Mouse (Mus musculus): ENCODE measurements around the gene Bace1. TPM values are rescaled to one million over a fixed set of nuclear protein-coding genes. Genes with fewer than 3 reads are reported as not detected.

Gene Bace1
- polyA plus RNA-seq, 1 experiment from 2014 or later = 22.9 TPM

Other genes starting within 250 kb of the Bace1 start
- 12.7 and 14.3 TPM in 2 replicates for gene Cep164, start 9.9 kb upstream of the Bace1 start, polyA plus RNA-seq (2014; fragmentation: Nextera tagmentation; extraction: Ambion mirVana)
- 12.1 and 13.5 TPM in 2 replicates for gene Pcsk7, start 67.9 kb downstream of the Bace1 start, polyA plus RNA-seq (2014; fragmentation: Nextera tagmentation; extraction: Ambion mirVana)
- 42.9 and 45.5 TPM in 2 replicates for gene Rnf214, start 68.3 kb downstream of the Bace1 start, polyA plus RNA-seq (2014; fragmentation: Nextera tagmentation; extraction: Ambion mirVana)
- gene Tagln, start 97.5 kb downstream of the Bace1 start, polyA plus RNA-seq (2014; fragmentation: Nextera tagmentation; extraction: Ambion mirVana) = 122 and 143 TPM in 2 replicates
- gene Sidt2, start 116.7 kb downstream of the Bace1 start, polyA plus RNA-seq (2014; fragmentation: Nextera tagmentation; extraction: Ambion mirVana) = 36.5 and 43.9 TPM in 2 replicates
- gene Pafah1b2, start 174.1 kb downstream of the Bace1 start, polyA plus RNA-seq (2014; fragmentation: Nextera tagmentation; extraction: Ambion mirVana) = 141 and 148 TPM in 2 replicates
- gene Sik3, start 174.2 kb downstream of the Bace1 start, polyA plus RNA-seq (2014; fragmentation: Nextera tagmentation; extraction: Ambion mirVana) = 13.1 and 14.1 TPM in 2 replicates

Measured in heart, embryonic 14.5 days (tissue).